Mouse (Mus musculus) midbrain, embryonic 15.5 days (tissue): Measurements from ENCODE around the gene Grk2. TPM values are rescaled to one million over a fixed set of nuclear protein-coding genes. Genes with fewer than 3 reads are reported as not detected.

Experiments
- microRNA-seq: library from miRNA; unstranded; fragments of <30 nt; microRNA quantifications from one replicate; pipeline ENCODE4, GENCODE M21; 2016
- polyA plus RNA-seq: library from polyadenylated mRNA; unstranded; fragments of >200 nt; fragmentation: Nextera tagmentation; extraction: Ambion mirVana; gene quantifications from 2 replicates; pipeline ENCODE4 v1.2.1, GENCODE M21; 2015

Gene Grk2
- polyA plus RNA-seq, 1 experiment from 2014 or later: 28.2 TPM

Small RNAs within 50 kb of the gene (microRNA-seq; reads per million reads assigned to microRNA genes)
- gene Mir6985: 0.92 reads per million

Other genes starting within 250 kb of the Grk2 start
- not detected in 2 replicates for gene Gstp3, start 246.7 kb downstream of the Grk2 start, polyA plus RNA-seq
- gene Cabp2, start 224.6 kb downstream of the Grk2 start, polyA plus RNA-seq: 0.22 TPM in 1 of 2 replicates, not detected in the other
- gene Cdk2ap2, start 209.0 kb downstream of the Grk2 start, polyA plus RNA-seq: 92.3 and 92.9 TPM in 2 replicates
- gene Pitpnm1, start 206.2 kb downstream of the Grk2 start, polyA plus RNA-seq: 97.7 and 102 TPM in 2 replicates
- 99.5 and 101 TPM in 2 replicates for gene Aip, start 180.4 kb downstream of the Grk2 start, polyA plus RNA-seq
- 0.04 TPM in 1 of 2 replicates, not detected in the other for gene Gpr152, start 166.4 kb downstream of the Grk2 start, polyA plus RNA-seq
- gene Cabp4, start 162.2 kb downstream of the Grk2 start, polyA plus RNA-seq: 0.22 and 0.28 TPM in 2 replicates
- gene Coro1b, start 157.6 kb downstream of the Grk2 start, polyA plus RNA-seq: 127 and 139 TPM in 2 replicates
- gene Ptprcap, start 152.6 kb downstream of the Grk2 start, polyA plus RNA-seq: 0.26 and 0.96 TPM in 2 replicates
- gene Rps6kb2, start 142.9 kb downstream of the Grk2 start, polyA plus RNA-seq: 60.1 and 60.7 TPM in 2 replicates
- gene Carns1, start 130.7 kb downstream of the Grk2 start, polyA plus RNA-seq: 5.9 and 6.9 TPM in 2 replicates
- gene Tbc1d10c, start 114.9 kb downstream of the Grk2 start, polyA plus RNA-seq: 0.38 and 0.93 TPM in 2 replicates
- gene Ppp1ca, start 114.2 kb downstream of the Grk2 start, polyA plus RNA-seq: 537 and 571 TPM in 2 replicates
- gene Rad9a, start 104.6 kb downstream of the Grk2 start, polyA plus RNA-seq: 23.7 and 24.9 TPM in 2 replicates
- 0.79 and 0.88 TPM in 2 replicates for gene Clcf1, start 92.0 kb downstream of the Grk2 start, polyA plus RNA-seq
- gene AC109138.7, start 91.9 kb downstream of the Grk2 start, polyA plus RNA-seq: not detected in 2 replicates
- 20.4 and 20.6 TPM in 2 replicates for gene Pold4, start 74.3 kb downstream of the Grk2 start, polyA plus RNA-seq
- gene Ssh3, start 37.0 kb downstream of the Grk2 start, polyA plus RNA-seq: 12.2 and 16.2 TPM in 2 replicates
- gene Ankrd13d, start 23.1 kb downstream of the Grk2 start, polyA plus RNA-seq: 53.9 and 57.1 TPM in 2 replicates
- 37.0 and 38.8 TPM in 2 replicates for gene Kdm2a, start 92.1 kb upstream of the Grk2 start, polyA plus RNA-seq
- gene Rhod, start 133.2 kb upstream of the Grk2 start, polyA plus RNA-seq: 5.1 and 5.5 TPM in 2 replicates
- gene Syt12, start 171.2 kb upstream of the Grk2 start, polyA plus RNA-seq: 3.6 and 4.3 TPM in 2 replicates
- gene 2010003K11Rik, start 192.4 kb upstream of the Grk2 start, polyA plus RNA-seq: not detected in 2 replicates
- gene Pcx, start 204.2 kb upstream of the Grk2 start, polyA plus RNA-seq: 26.6 and 30.5 TPM in 2 replicates